9 mouse cellular contexts compared by ENCODE assay signal in genomic region chr5:69601027-69601426, GRCm38 (mm10). TPM values are rescaled to one million over a fixed set of nuclear protein-coding genes. Genes with fewer than 3 reads are reported as not detected.
DNase-seq lines count a peak whose midpoint lies in the region; ATAC-seq and TF ChIP-seq lines count a peak whose summit lies in the region.
"Had no signal": no experiment of that assay in that cellular context is flagged by ENCODE, and none has a peak within 500 bp of the region (broad histone marks: within the 10 kb centered on the region; RNA-seq: fewer than 3 reads in every experiment).

No protein-coding gene starts in this region.

- no peak overlapping the region for H3K4me3 ChIP-seq in hindbrain, embryonic 11.5 days (ENCODE audit: low read depth, low read length)
- H3K4me3 ChIP-seq in hindbrain, embryonic 10.5 days = no peak overlapping the region
- no peak overlapping the region for H3K4me3 ChIP-seq in hindbrain, embryonic 16.5 days (ENCODE audit: low read length)
- H3K4me3 ChIP-seq: midbrain, embryonic 12.5 days had no signal

- ATAC-seq in hindbrain, embryonic 11.5 days (ENCODE audit: low FRiP score) = 0 out of 2 replicates have a peak, but pooled peaks have one; percentile 30
- ATAC-seq in Patski = peak; percentile 51
- peak; percentile 72; the same call in 1 of the 2 replicates for ATAC-seq in hindbrain, embryonic 16.5 days

- H3K9ac ChIP-seq in hindbrain, embryonic 11.5 days (ENCODE audit: low read depth, low read length) = no peak overlapping the region
- H3K9ac ChIP-seq in hindbrain, embryonic 16.5 days (ENCODE audit: low read depth, low read length) = no peak overlapping the region
- H3K9ac ChIP-seq: midbrain, embryonic 12.5 days had no signal

- no peaks in the 10 kb centered on the region for H3K36me3 ChIP-seq in hindbrain, embryonic 11.5 days (ENCODE audit: control insufficient read depth, insufficient read depth, low read length)
- H3K36me3 ChIP-seq in hindbrain, embryonic 10.5 days = no peaks in the 10 kb centered on the region
- no peaks in the 10 kb centered on the region for H3K36me3 ChIP-seq in hindbrain, embryonic 16.5 days (ENCODE audit: control insufficient read depth, insufficient read depth, low read length)
- H3K36me3 ChIP-seq: midbrain, embryonic 12.5 days had no signal

- no peak overlapping the region for H3K27ac ChIP-seq in hindbrain, embryonic 11.5 days (ENCODE audit: low read depth, low read length)
- H3K27ac ChIP-seq in hindbrain, embryonic 10.5 days = no peak overlapping the region
- H3K27ac ChIP-seq in hindbrain, embryonic 16.5 days (ENCODE audit: low read depth, low read length) = no peak overlapping the region
- H3K27ac ChIP-seq: midbrain, embryonic 12.5 days had no signal

- no peaks in the 10 kb centered on the region for H3K9me3 ChIP-seq in hindbrain, embryonic 11.5 days (ENCODE audit: control insufficient read depth, low read length)
- no peaks in the 10 kb centered on the region for H3K9me3 ChIP-seq in hindbrain, embryonic 10.5 days
- no peaks in the 10 kb centered on the region for H3K9me3 ChIP-seq in hindbrain, embryonic 16.5 days (ENCODE audit: control insufficient read depth, low read length)
- H3K9me3 ChIP-seq: midbrain, embryonic 12.5 days had no signal

- H3K4me1 ChIP-seq in hindbrain, embryonic 11.5 days (replicated peaks; ENCODE audit: control insufficient read depth, insufficient read depth, low read length) = no peaks in the 10 kb centered on the region
- no peaks in the 10 kb centered on the region for H3K4me1 ChIP-seq in hindbrain, embryonic 10.5 days (replicated peaks)
- no peaks in the 10 kb centered on the region for H3K4me1 ChIP-seq in hindbrain, embryonic 16.5 days (ENCODE audit: control insufficient read depth, insufficient read depth, low read depth, low read length)
- H3K4me1 ChIP-seq: midbrain, embryonic 12.5 days had no signal

- in situ Hi-C loops in Patski (cut with MboI; ENCODE audit: low pct_unique_long_range_greater_than_20kb) = no loop called here

- H3K27me3 ChIP-seq in hindbrain, embryonic 11.5 days (ENCODE audit: control insufficient read depth, insufficient read depth, low read length) = no peaks in the 10 kb centered on the region
- H3K27me3 ChIP-seq in hindbrain, embryonic 10.5 days (ENCODE audit: insufficient read depth, poor library complexity, severe bottlenecking) = no peaks in the 10 kb centered on the region
- H3K27me3 ChIP-seq in Patski = peaks cover 86% of the 10 kb centered on the region
- no peaks in the 10 kb centered on the region for H3K27me3 ChIP-seq in hindbrain, embryonic 16.5 days (replicated peaks; ENCODE audit: control insufficient read depth, insufficient read depth, low read length)
- H3K27me3 ChIP-seq: midbrain, embryonic 12.5 days had no signal

- POLR2A ChIA-PET in Patski (lab: Charles Lee) = no interaction called here

- peak; percentile 31 for DNase-seq in hindbrain, embryonic 11.5 days (ENCODE audit: low spot score)
- DNase-seq in hindbrain, embryonic 10.5 days (ENCODE audit: low spot score) = no peak
- peak; percentile 68 for DNase-seq in 416B (ENCODE audit: low read depth)
- DNase-seq in Patski (ENCODE audit: low read depth, low spot score) = no peak
- no peak for DNase-seq in testis, postnatal 10 days (ENCODE audit: low spot score)
- DNase-seq in cerebellum, adult 8-10 months = no peak
- DNase-seq in thymus, postnatal 36 days = no peak

- no peak overlapping the region for H3K4me2 ChIP-seq in hindbrain, embryonic 11.5 days (replicated peaks; ENCODE audit: low read depth, low read length)
- no peak overlapping the region for H3K4me2 ChIP-seq in hindbrain, embryonic 16.5 days (ENCODE audit: low read length)
- H3K4me2 ChIP-seq: midbrain, embryonic 12.5 days had no signal

- TF ChIP-seq CTCF in Patski (IDR thresholded peaks at IDR 0.05) = peak; percentile 45

- CTCF ChIA-PET in Patski (lab: Charles Lee) = interaction anchor here (0.8 to 2.0 kb wide), 5 partner anchors 8 to 24 kb away, joined by 3 to 5 read pairs (median 3); no protein-coding TSS in a partner anchor

RNA-seq across cellular contexts. Expression of gene Gnpda2, which starts 8.9 kb away (rescaled TPM):
- polyA plus RNA-seq in hindbrain, embryonic 11.5 days (2014; fragmentation: Nextera tagmentation; extraction: Ambion mirVana) = 28.8 and 30.8 TPM in 2 replicates
- polyA plus RNA-seq in hindbrain, embryonic 10.5 days (2016; fragmentation: Nextera tagmentation; extraction: Ambion mirVana) = 25.2 and 25.4 TPM in 2 replicates
- 33.8 TPM for polyA plus RNA-seq in Patski (2021)
- polyA plus RNA-seq in hindbrain, embryonic 16.5 days (2015; fragmentation: Nextera tagmentation; extraction: Ambion mirVana) = 34.7 and 36.5 TPM in 2 replicates

RNA-seq across cellular contexts. Expression of gene Guf1, which starts 44.3 kb away (rescaled TPM):
- polyA plus RNA-seq in hindbrain, embryonic 11.5 days (2014; fragmentation: Nextera tagmentation; extraction: Ambion mirVana) = 51.1 and 55.8 TPM in 2 replicates
- polyA plus RNA-seq in hindbrain, embryonic 10.5 days (2016; fragmentation: Nextera tagmentation; extraction: Ambion mirVana) = 37.9 and 43.6 TPM in 2 replicates
- 27.5 TPM for polyA plus RNA-seq in Patski (2021)
- 46.5 and 47.7 TPM in 2 replicates for polyA plus RNA-seq in hindbrain, embryonic 16.5 days (2015; fragmentation: Nextera tagmentation; extraction: Ambion mirVana)

RNA-seq across cellular contexts. Expression of gene Yipf7, which starts 58.6 kb away (rescaled TPM):
- not detected in 2 replicates for polyA plus RNA-seq in hindbrain, embryonic 11.5 days (2014; fragmentation: Nextera tagmentation; extraction: Ambion mirVana)
- polyA plus RNA-seq in hindbrain, embryonic 10.5 days (2016; fragmentation: Nextera tagmentation; extraction: Ambion mirVana) = 0.30 TPM in 1 of 2 replicates, not detected in the other
- polyA plus RNA-seq in Patski (2021) = not detected
- not detected in 2 replicates for polyA plus RNA-seq in hindbrain, embryonic 16.5 days (2015; fragmentation: Nextera tagmentation; extraction: Ambion mirVana)

Comparison
In these comparisons a context has a peak if more than half of its experiments do, and no peak if none do; other contexts are left out.
1. DNase-seq: peak in hindbrain, embryonic 11.5 days (single experiment) and 416B (single experiment); none in hindbrain, embryonic 10.5 days (single experiment), Patski (single experiment), testis, postnatal 10 days (single experiment), cerebellum, adult 8-10 months (single experiment) and thymus, postnatal 36 days (0 of 2).
2. Peak in every context shown above with its lines, with median percentiles within 50 percentile points of each other: ATAC-seq.